Mouse (Mus musculus): ENCODE measurements around the gene Sptlc2. TPM values are rescaled to one million over a fixed set of nuclear protein-coding genes. Genes with fewer than 3 reads are reported as not detected.

Gene Sptlc2
- polyA plus RNA-seq, 1 experiment, result 106 TPM

GRCm38 (mm10) chr12:87348029-87348428 lies 40.1 kb downstream of the Sptlc2 start:
- no peak overlapping the region for H3K9ac ChIP-seq (ENCODE audit: low read depth, poor library complexity, severe bottlenecking)
- H3K4me1 ChIP-seq (ENCODE audit: control insufficient read depth, insufficient read depth, low read length), result no peaks in the 10 kb centered on the region
- H3K4me3 ChIP-seq (ENCODE audit: low read depth, low read length), result no peak overlapping the region
- H3K27me3 ChIP-seq (ENCODE audit: control insufficient read depth, insufficient read depth, low read length, poor library complexity, severe bottlenecking), result no peaks in the 10 kb centered on the region
- TF ChIP-seq CTCF (IDR thresholded peaks at IDR 0.05; ENCODE audit: low read depth, low read length), result no peak
- no peak for TF ChIP-seq EP300 (IDR thresholded peaks at IDR 0.05; ENCODE audit: insufficient read depth, low read depth, low read length)
- no peak for TF ChIP-seq POLR2A (IDR thresholded peaks at IDR 0.05; ENCODE audit: insufficient read depth, low read length)
- no peaks in the 10 kb centered on the region for H3K9me3 ChIP-seq (replicated peaks; ENCODE audit: control insufficient read depth, insufficient read depth, low read length, poor library complexity, severe bottlenecking)
- no peak overlapping the region for H3K27ac ChIP-seq (ENCODE audit: insufficient read depth, low read length)
- H3K36me3 ChIP-seq (ENCODE audit: control insufficient read depth, insufficient read depth, low read length, poor library complexity, severe bottlenecking), result peaks cover 22% of the 10 kb centered on the region

GRCm38 (mm10) chr12:87347511-87347910 lies 40.6 kb downstream of the Sptlc2 start:
- Histone ChIP-seq H3K9me3 (replicated peaks; ENCODE audit: control insufficient read depth, insufficient read depth, low read length, poor library complexity, severe bottlenecking) (no peaks in the 10 kb centered on the region), H3K27ac (ENCODE audit: insufficient read depth, low read length) (no peak overlapping the region), H3K4me3 (ENCODE audit: low read depth, low read length) (no peak overlapping the region), H3K9ac (ENCODE audit: low read depth, poor library complexity, severe bottlenecking) (no peak overlapping the region), H3K4me1 (ENCODE audit: control insufficient read depth, insufficient read depth, low read length) (no peaks in the 10 kb centered on the region), H3K27me3 (ENCODE audit: control insufficient read depth, insufficient read depth, low read length, poor library complexity, severe bottlenecking) (no peaks in the 10 kb centered on the region), H3K36me3 (ENCODE audit: control insufficient read depth, insufficient read depth, low read length, poor library complexity, severe bottlenecking) (peaks cover 20% of the 10 kb centered on the region)
- TF ChIP-seq POLR2A (IDR thresholded peaks at IDR 0.05; ENCODE audit: insufficient read depth, low read length) (no peak), EP300 (IDR thresholded peaks at IDR 0.05; ENCODE audit: insufficient read depth, low read depth, low read length) (no peak), CTCF (IDR thresholded peaks at IDR 0.05; ENCODE audit: low read depth, low read length) (peak; percentile 45)

- no peaks in the 10 kb centered on the region for H3K9me3 ChIP-seq (replicated peaks; ENCODE audit: control insufficient read depth, insufficient read depth, low read length, poor library complexity, severe bottlenecking)
- no peak overlapping the region for H3K4me3 ChIP-seq (ENCODE audit: low read depth, low read length)
- no peak overlapping the region for H3K9ac ChIP-seq (ENCODE audit: low read depth, poor library complexity, severe bottlenecking)
- peaks cover 28% of the 10 kb centered on the region for H3K36me3 ChIP-seq (ENCODE audit: control insufficient read depth, insufficient read depth, low read length, poor library complexity, severe bottlenecking)
- H3K4me1 ChIP-seq (ENCODE audit: control insufficient read depth, insufficient read depth, low read length), result no peaks in the 10 kb centered on the region
- H3K27me3 ChIP-seq (ENCODE audit: control insufficient read depth, insufficient read depth, low read length, poor library complexity, severe bottlenecking), result no peaks in the 10 kb centered on the region
- TF ChIP-seq CTCF (IDR thresholded peaks at IDR 0.05; ENCODE audit: low read depth, low read length) (no peak), EP300 (IDR thresholded peaks at IDR 0.05; ENCODE audit: insufficient read depth, low read depth, low read length) (no peak), POLR2A (IDR thresholded peaks at IDR 0.05; ENCODE audit: insufficient read depth, low read length) (no peak)
- no peak overlapping the region for H3K27ac ChIP-seq (ENCODE audit: insufficient read depth, low read length)
Measured at GRCm38 (mm10) chr12:87343084-87343605, 45.0 kb downstream of the Sptlc2 start.

GRCm38 (mm10) chr12:87338082-87338481 lies 50.1 kb downstream of the Sptlc2 start:
- no peaks in the 10 kb centered on the region for H3K27me3 ChIP-seq (ENCODE audit: control insufficient read depth, insufficient read depth, low read length, poor library complexity, severe bottlenecking)
- no peaks in the 10 kb centered on the region for H3K9me3 ChIP-seq (replicated peaks; ENCODE audit: control insufficient read depth, insufficient read depth, low read length, poor library complexity, severe bottlenecking)
- no peak overlapping the region for H3K9ac ChIP-seq (ENCODE audit: low read depth, poor library complexity, severe bottlenecking)
- peaks cover 20% of the 10 kb centered on the region for H3K36me3 ChIP-seq (ENCODE audit: control insufficient read depth, insufficient read depth, low read length, poor library complexity, severe bottlenecking)
- no peak overlapping the region for H3K4me3 ChIP-seq (ENCODE audit: low read depth, low read length)
- no peak for TF ChIP-seq POLR2A (IDR thresholded peaks at IDR 0.05; ENCODE audit: insufficient read depth, low read length)
- no peak for TF ChIP-seq EP300 (IDR thresholded peaks at IDR 0.05; ENCODE audit: insufficient read depth, low read depth, low read length)
- no peaks in the 10 kb centered on the region for H3K4me1 ChIP-seq (ENCODE audit: control insufficient read depth, insufficient read depth, low read length)
- H3K27ac ChIP-seq (ENCODE audit: insufficient read depth, low read length), result no peak overlapping the region

GRCm38 (mm10) chr12:87334886-87335285 lies 53.3 kb downstream of the Sptlc2 start:
- Histone ChIP-seq H3K4me3 (ENCODE audit: low read depth, low read length) (no peak overlapping the region), H3K27me3 (ENCODE audit: control insufficient read depth, insufficient read depth, low read length, poor library complexity, severe bottlenecking) (no peaks in the 10 kb centered on the region), H3K27ac (ENCODE audit: insufficient read depth, low read length) (no peak overlapping the region), H3K9ac (ENCODE audit: low read depth, poor library complexity, severe bottlenecking) (no peak overlapping the region), H3K9me3 (replicated peaks; ENCODE audit: control insufficient read depth, insufficient read depth, low read length, poor library complexity, severe bottlenecking) (no peaks in the 10 kb centered on the region), H3K36me3 (ENCODE audit: control insufficient read depth, insufficient read depth, low read length, poor library complexity, severe bottlenecking) (peaks cover 15% of the 10 kb centered on the region), H3K4me1 (ENCODE audit: control insufficient read depth, insufficient read depth, low read length) (peaks cover 4% of the 10 kb centered on the region)
- no peak for TF ChIP-seq POLR2A (IDR thresholded peaks at IDR 0.05; ENCODE audit: insufficient read depth, low read length)
- TF ChIP-seq EP300 (IDR thresholded peaks at IDR 0.05; ENCODE audit: insufficient read depth, low read depth, low read length), result no peak
- no peak for TF ChIP-seq CTCF (IDR thresholded peaks at IDR 0.05; ENCODE audit: low read depth, low read length)

GRCm38 (mm10) chr12:87333794-87334193 lies 54.4 kb downstream of the Sptlc2 start:
- TF ChIP-seq EP300 (IDR thresholded peaks at IDR 0.05; ENCODE audit: insufficient read depth, low read depth, low read length), result no peak
- TF ChIP-seq CTCF (IDR thresholded peaks at IDR 0.05; ENCODE audit: low read depth, low read length), result no peak
- TF ChIP-seq POLR2A (IDR thresholded peaks at IDR 0.05; ENCODE audit: insufficient read depth, low read length), result no peak
- Histone ChIP-seq H3K27me3 (ENCODE audit: control insufficient read depth, insufficient read depth, low read length, poor library complexity, severe bottlenecking) (no peaks in the 10 kb centered on the region), H3K9me3 (replicated peaks; ENCODE audit: control insufficient read depth, insufficient read depth, low read length, poor library complexity, severe bottlenecking) (no peaks in the 10 kb centered on the region), H3K9ac (ENCODE audit: low read depth, poor library complexity, severe bottlenecking) (no peak overlapping the region), H3K4me3 (ENCODE audit: low read depth, low read length) (no peak overlapping the region), H3K4me1 (ENCODE audit: control insufficient read depth, insufficient read depth, low read length) (peaks cover 4% of the 10 kb centered on the region), H3K27ac (ENCODE audit: insufficient read depth, low read length) (no peak overlapping the region), H3K36me3 (ENCODE audit: control insufficient read depth, insufficient read depth, low read length, poor library complexity, severe bottlenecking) (peaks cover 20% of the 10 kb centered on the region)
